Mouse (Mus musculus) testis, adult 2 months (tissue): ENCODE measurements around the gene Loxl4.

Experiments
- CTCF ChIP-seq: fragments of 200-500 bp; IDR thresholded peaks from 2 replicates; pipeline ENCODE4 v1.5.1; 2012; ENCODE audit warnings: low read depth, mild to moderate bottlenecking, inconsistent platforms, low read length, moderate library complexity; ENCODE audit not compliant: control insufficient read depth, insufficient read depth, insufficient replicate concordance
- POLR2A ChIP-seq: fragments of 200-500 bp; IDR thresholded peaks from 2 replicates; pipeline ENCODE4 v1.6.1; 2012; ENCODE audit warnings: low read depth, mild to moderate bottlenecking, inconsistent platforms, low read length, moderate library complexity; ENCODE audit not compliant: control insufficient read depth

- TF ChIP-seq CTCF (no peak), POLR2A (no peak)
These were observed 867 bp downstream of the Loxl4 start for GRCm38 (mm10) chr19:42611746-42612145.
